ENCODE assay signal across 26 mouse cellular contexts in genomic region chr2:114046151-114046664, GRCm38 (mm10). TPM values are rescaled to one million over a fixed set of nuclear protein-coding genes. Genes with fewer than 3 reads are reported as not detected.
A peak's percentile ranks its signal among the peaks of the same experiment; 100 is the strongest.
DNase-seq lines count a peak whose midpoint lies in the region; ATAC-seq lines count a peak whose summit lies in the region.
"Had no signal": no experiment of that assay in that cellular context is flagged by ENCODE, and none has a peak within 500 bp of the region (broad histone marks: within the 10 kb centered on the region; RNA-seq: fewer than 3 reads in every experiment).

No protein-coding gene starts in this region.

- WGBS in heart, embryonic 12.5 days = 64% methylated on average over 5 of the region's 5 CpGs
- 71% methylated on average over 5 of the region's 5 CpGs for whole genome bisulfite sequencing in heart, embryonic 10.5 days
- WGBS in heart, embryonic 16.5 days = 56% methylated on average over 5 of the region's 5 CpGs
- 73% methylated on average over 5 of the region's 5 CpGs for WGBS in heart, embryonic 11.5 days (ENCODE audit: insufficient replicate concordance)

- no peak overlapping the region for H3K4me2 ChIP-seq in heart, embryonic 12.5 days
- no peak overlapping the region for H3K4me2 ChIP-seq in heart, embryonic 16.5 days (ENCODE audit: low read depth, low read length)
- no peak overlapping the region for H3K4me2 ChIP-seq in heart, embryonic 11.5 days
- H3K4me2 ChIP-seq: embryonic facial prominence, embryonic 12.5 days; forebrain, embryonic 13.5 days had no signal

- H3K36me3 ChIP-seq in heart, embryonic 12.5 days = peaks cover 19% of the 10 kb centered on the region
- peaks cover 14% of the 10 kb centered on the region for H3K36me3 ChIP-seq in heart, embryonic 10.5 days
- peaks cover 9% of the 10 kb centered on the region; the same call in 1 of the 2 replicates for H3K36me3 ChIP-seq in heart, embryonic 16.5 days (ENCODE audit: control insufficient read depth, insufficient read depth)
- no peaks in the 10 kb centered on the region for H3K36me3 ChIP-seq in heart, embryonic 11.5 days (ENCODE audit: control insufficient read depth, insufficient read depth, low read length)
- H3K36me3 ChIP-seq: embryonic facial prominence, embryonic 10.5 days; embryonic facial prominence, embryonic 12.5 days; G1E had no signal

- no peak overlapping the region for H3K27ac ChIP-seq in heart, embryonic 12.5 days (ENCODE audit: poor library complexity, severe bottlenecking)
- H3K27ac ChIP-seq in heart, embryonic 10.5 days = no peak overlapping the region
- H3K27ac ChIP-seq in heart, embryonic 16.5 days (ENCODE audit: low read length) = no peak overlapping the region; the same call in 1 of the 2 replicates
- no peak overlapping the region for H3K27ac ChIP-seq in heart, embryonic 11.5 days (ENCODE audit: low read depth, low read length)
- H3K27ac ChIP-seq: embryonic facial prominence, embryonic 10.5 days; embryonic facial prominence, embryonic 12.5 days; forebrain, embryonic 13.5 days had no signal

- no peak overlapping the region for H3K4me3 ChIP-seq in heart, embryonic 12.5 days
- no peak overlapping the region for H3K4me3 ChIP-seq in heart, embryonic 10.5 days
- H3K4me3 ChIP-seq in heart, embryonic 16.5 days (ENCODE audit: low read length) = no peak overlapping the region
- H3K4me3 ChIP-seq in heart, embryonic 11.5 days (ENCODE audit: low read depth, low read length) = no peak overlapping the region
- H3K4me3 ChIP-seq: embryonic facial prominence, embryonic 10.5 days; embryonic facial prominence, embryonic 12.5 days; forebrain, embryonic 13.5 days had no signal

- H3K27me3 ChIP-seq in heart, embryonic 12.5 days (replicated peaks) = no peaks in the 10 kb centered on the region
- no peaks in the 10 kb centered on the region for H3K27me3 ChIP-seq in heart, embryonic 10.5 days (ENCODE audit: insufficient read depth, poor library complexity, severe bottlenecking)
- no peaks in the 10 kb centered on the region for H3K27me3 ChIP-seq in heart, embryonic 16.5 days (ENCODE audit: control insufficient read depth, insufficient read depth, low read length)
- H3K27me3 ChIP-seq in heart, embryonic 11.5 days (ENCODE audit: control insufficient read depth, insufficient read depth, low read length) = no peaks in the 10 kb centered on the region
- H3K27me3 ChIP-seq: CH12.LX; embryonic facial prominence, embryonic 12.5 days; forebrain, embryonic 13.5 days had no signal

- intact Hi-C loops in heart, postnatal 36 days (cut with DNase I) = loop anchor here (10.0 kb wide), 1 partner anchor 181 kb away; no protein-coding TSS in a partner anchor

- DNase-seq in heart, adult 11 months = peak; percentile 65
- DNase-seq in heart, postnatal 36 days = no peak
- DNase-seq in heart, embryonic 10.5 days (ENCODE audit: low spot score) = no peak
- DNase-seq in heart, postnatal 4 days = peak; percentile 68
- DNase-seq in heart, adult 9 months (ENCODE audit: low spot score in 2 of 2) = no peak
- DNase-seq: adrenal gland, adult 8-10 months; adrenal gland, postnatal 14 days; adrenal gland, postnatal 36 days; B cell, adult 2 months; cerebellum, adult 11-12 months; cerebellum, adult 2 months; cerebellum, adult 9-10 months; cerebellum, postnatal 10 days; cerebellum, postnatal 25 days had no signal

- H3K9ac ChIP-seq in heart, embryonic 12.5 days = no peak overlapping the region
- no peak overlapping the region for H3K9ac ChIP-seq in heart, embryonic 16.5 days (ENCODE audit: low read length)
- no peak overlapping the region for H3K9ac ChIP-seq in heart, embryonic 11.5 days (ENCODE audit: low read depth, low read length)
- H3K9ac ChIP-seq: embryonic facial prominence, embryonic 12.5 days; forebrain, embryonic 13.5 days had no signal

- no peaks in the 10 kb centered on the region for H3K4me1 ChIP-seq in heart, embryonic 12.5 days (replicated peaks)
- no peaks in the 10 kb centered on the region for H3K4me1 ChIP-seq in heart, embryonic 10.5 days
- H3K4me1 ChIP-seq in heart, embryonic 16.5 days (ENCODE audit: control insufficient read depth, insufficient read depth, low read length) = no peaks in the 10 kb centered on the region
- no peaks in the 10 kb centered on the region; the same call in 1 of the 2 replicates for H3K4me1 ChIP-seq in heart, embryonic 11.5 days (ENCODE audit: control insufficient read depth, insufficient read depth, low read length)
- H3K4me1 ChIP-seq: embryonic facial prominence, embryonic 10.5 days; embryonic facial prominence, embryonic 12.5 days; forebrain, embryonic 13.5 days had no signal

- ATAC-seq in heart, embryonic 12.5 days (ENCODE audit: insufficient number of reproducible peaks, low FRiP score) = peak; percentile 33
- peak; percentile 30 for ATAC-seq in heart, embryonic 16.5 days (replicated peaks; ENCODE audit: extremely low read depth, insufficient read depth, low FRiP score)
- no peak for ATAC-seq in heart, embryonic 11.5 days (replicated peaks; ENCODE audit: insufficient number of reproducible peaks, low FRiP score, low TSS enrichment)
- ATAC-seq: activated CD4-positive, CD25-positive, alpha-beta regulatory T cell, adult 4 months; CD4-positive, CD25-positive, alpha-beta regulatory T cell, adult 4 months; forebrain, embryonic 13.5 days; Patski had no signal

- H3K9me3 ChIP-seq in heart, embryonic 12.5 days (replicated peaks) = no peaks in the 10 kb centered on the region
- no peaks in the 10 kb centered on the region for H3K9me3 ChIP-seq in heart, embryonic 10.5 days
- H3K9me3 ChIP-seq in heart, embryonic 16.5 days (replicated peaks; ENCODE audit: control insufficient read depth, low read length) = no peaks in the 10 kb centered on the region
- H3K9me3 ChIP-seq in heart, embryonic 11.5 days (replicated peaks; ENCODE audit: control insufficient read depth, low read length) = no peaks in the 10 kb centered on the region
- H3K9me3 ChIP-seq: embryonic facial prominence, embryonic 10.5 days; embryonic facial prominence, embryonic 12.5 days; forebrain, embryonic 13.5 days; G1E had no signal

RNA-seq across cellular contexts. Expression of gene Actc1, which starts 7.1 kb away (rescaled TPM):
- over 10,000 TPM; 11,974 to 14,041 TPM for total RNA-seq in heart, postnatal 36 days (2021)
- polyA plus RNA-seq in heart, embryonic 12.5 days (2016; fragmentation: Nextera tagmentation; extraction: Ambion mirVana) = 11,986 and 12,061 TPM in 2 replicates
- 7,735 and 13,041 TPM in 2 replicates for polyA plus RNA-seq in heart, embryonic 10.5 days (2016; fragmentation: Nextera tagmentation; extraction: Ambion mirVana)
- 15,141 and 15,377 TPM in 2 replicates for polyA plus RNA-seq in heart, embryonic 16.5 days (2015; fragmentation: Nextera tagmentation; extraction: Ambion mirVana)
- 12,441 and 13,029 TPM in 2 replicates for polyA plus RNA-seq in heart, embryonic 11.5 days (2014; fragmentation: Nextera tagmentation; extraction: Ambion mirVana)
- over 10,000 TPM; 17,542 to 18,879 TPM for total RNA-seq in heart, postnatal 4 days (2021)
- total RNA-seq: adrenal gland, adult 18-20 months; adrenal gland, adult 8-10 months; adrenal gland, postnatal 36 days; CH12.LX; G1E had no signal
- polyA plus RNA-seq: activated CD4-positive, CD25-positive, alpha-beta regulatory T cell, adult 4 months; CD4-positive, CD25-positive, alpha-beta regulatory T cell, adult 4 months; cerebellum, adult 2 months; G1E; Patski had no signal

RNA-seq across cellular contexts. Expression of gene Gjd2, which starts 32.8 kb away (rescaled TPM):
- total RNA-seq in heart, postnatal 36 days (2021) = not detected
- 0.10 TPM in 1 of 2 replicates, not detected in the other for polyA plus RNA-seq in heart, embryonic 12.5 days (2016; fragmentation: Nextera tagmentation; extraction: Ambion mirVana)
- polyA plus RNA-seq in heart, embryonic 10.5 days (2016; fragmentation: Nextera tagmentation; extraction: Ambion mirVana) = not detected in 2 replicates
- polyA plus RNA-seq in heart, embryonic 16.5 days (2015; fragmentation: Nextera tagmentation; extraction: Ambion mirVana) = 0.07 TPM in 1 of 2 replicates, not detected in the other
- polyA plus RNA-seq in heart, embryonic 11.5 days (2014; fragmentation: Nextera tagmentation; extraction: Ambion mirVana) = not detected in 2 replicates
- not detected for total RNA-seq in heart, postnatal 4 days (2021)
- total RNA-seq: CH12.LX, G1E had no signal
- polyA plus RNA-seq: activated CD4-positive, CD25-positive, alpha-beta regulatory T cell, adult 4 months; CD4-positive, CD25-positive, alpha-beta regulatory T cell, adult 4 months; G1E; Patski had no signal

Comparison
In these comparisons a context has a peak if more than half of its experiments do, and no peak if none do; other contexts are left out.
1. DNase-seq: peak in heart, adult 11 months (single experiment) and heart, postnatal 4 days (single experiment); none in heart, postnatal 36 days (0 of 2), heart, embryonic 10.5 days (single experiment) and heart, adult 9 months (0 of 2).